Mouse (Mus musculus) retina, postnatal 1 day (tissue): ENCODE measurements at regions not wholly inside any gene's neighbourhood (a gene's known extent, or its start where the extent isn't known, plus 50 kb on each side); places are given as distances from the start of the nearest gene placed in this dataset.

Experiments
- DNase-seq: peaks from one replicate; pipeline ENCODE4 v3.0.0-alpha.2; 2012

- no peak for DNase-seq
Observed at GRCm38 (mm10) chr6:34246512-34246911, 69.6 kb upstream of the Slc35b4 start.

GRCm38 (mm10) chr6:34243001-34243400, 66.1 kb upstream of the Slc35b4 start:
- DNase-seq: no peak

GRCm38 (mm10) chr6:34242486-34242885, 65.6 kb upstream of the Slc35b4 start:
- DNase-seq: no peak

- no peak for DNase-seq
Observed at GRCm38 (mm10) chr6:34235132-34235531, 58.2 kb upstream of the Slc35b4 start.

GRCm38 (mm10) chr6:34234443-34235020, 57.6 kb upstream of the Slc35b4 start:
- no peak for DNase-seq

- DNase-seq: peak; percentile 72
Observed at GRCm38 (mm10) chr6:34230768-34231381, 54.0 kb upstream of the Slc35b4 start.

- no peak for DNase-seq
Observed at GRCm38 (mm10) chr6:34227131-34227530, 50.2 kb upstream of the Slc35b4 start.
